Comparison of ENCODE assay signal across 11 mouse cellular contexts in the genomic region with DNA sequence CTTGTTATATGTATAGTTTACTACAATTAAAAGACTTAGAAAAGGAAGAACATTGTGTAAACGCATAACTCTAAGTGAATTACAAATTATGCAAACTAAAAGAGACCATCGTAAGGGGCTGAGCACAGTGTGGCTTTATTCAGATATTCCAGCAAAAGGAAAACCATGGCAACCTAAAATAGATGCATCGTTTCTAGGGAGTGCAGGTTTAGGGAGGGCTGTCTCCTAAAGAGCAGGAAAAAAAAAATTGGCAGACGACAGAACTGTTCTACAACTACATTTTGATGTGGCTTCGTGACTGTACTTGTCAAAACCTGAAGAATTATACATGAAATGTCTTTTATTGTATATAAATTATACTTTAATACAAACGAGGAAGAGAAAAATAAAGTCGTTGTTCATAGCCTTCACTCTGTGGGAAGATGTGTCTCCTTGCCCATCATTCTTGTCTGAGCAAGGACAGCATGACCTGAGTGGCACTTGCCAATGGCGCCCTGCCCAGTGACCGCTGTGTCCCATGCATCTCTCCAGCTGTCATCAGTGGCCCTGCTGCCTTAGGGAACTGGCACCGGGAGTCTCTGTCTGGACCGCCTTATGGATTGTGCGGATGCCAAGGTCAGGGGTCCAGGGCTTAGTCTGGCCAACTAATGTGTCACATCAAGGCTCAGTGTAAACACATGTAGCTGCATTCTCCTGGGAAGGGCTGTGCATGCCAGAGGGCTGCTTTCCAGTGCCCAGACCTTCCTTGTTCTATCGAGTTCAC.
DNase-seq lines count a peak whose midpoint lies in the region; ATAC-seq lines count a peak whose summit lies in the region.
"Had no signal": no experiment of that assay in that cellular context is flagged by ENCODE, and none has a peak within 500 bp of the region (broad histone marks: within the 10 kb centered on the region; RNA-seq: fewer than 3 reads in every experiment).

No protein-coding gene starts in this region.

- no peaks in the 10 kb centered on the region for H3K27me3 ChIP-seq in hindbrain, embryonic 15.5 days
- no peaks in the 10 kb centered on the region for H3K27me3 ChIP-seq in hindbrain, embryonic 12.5 days
- H3K27me3 ChIP-seq in heart, embryonic 16.5 days (ENCODE audit: control insufficient read depth, insufficient read depth, low read length), result no peaks in the 10 kb centered on the region
- H3K27me3 ChIP-seq: liver, embryonic 13.5 days; midbrain, embryonic 12.5 days had no signal

- DNase-seq in adrenal gland, adult (ENCODE audit: inconsistent age in 2 of 2, low spot score in 1 of 2), result peak; percentile 61 to 91
- peak; percentile 26 for DNase-seq in brain, embryonic 18.5 days (ENCODE audit: low read depth, low spot score)
- no peak for DNase-seq in kidney, postnatal 4 days
- DNase-seq in spleen, postnatal 36 days (ENCODE audit: low spot score in 2 of 2), result no peak
- no peak for DNase-seq in MN1 (ENCODE audit: low spot score)
- DNase-seq: liver, embryonic 13.5 days; thymus, adult 2 months had no signal

- no peaks in the 10 kb centered on the region for H3K36me3 ChIP-seq in hindbrain, embryonic 15.5 days
- H3K36me3 ChIP-seq in hindbrain, embryonic 12.5 days, result no peaks in the 10 kb centered on the region
- no peaks in the 10 kb centered on the region for H3K36me3 ChIP-seq in heart, embryonic 16.5 days (ENCODE audit: control insufficient read depth, insufficient read depth)
- H3K36me3 ChIP-seq: liver, embryonic 13.5 days; midbrain, embryonic 12.5 days had no signal

- peak; percentile 86 for ATAC-seq in hindbrain, embryonic 15.5 days (ENCODE audit: low FRiP score, low read depth)
- no peak for ATAC-seq in hindbrain, embryonic 12.5 days (ENCODE audit: low FRiP score)
- 0 out of 2 replicates have a peak, but pooled peaks have one; percentile 18 for ATAC-seq in heart, embryonic 16.5 days (replicated peaks; ENCODE audit: extremely low read depth, insufficient read depth, low FRiP score)

- H3K9me3 ChIP-seq in hindbrain, embryonic 15.5 days, result no peaks in the 10 kb centered on the region
- H3K9me3 ChIP-seq in hindbrain, embryonic 12.5 days (replicated peaks), result no peaks in the 10 kb centered on the region
- no peaks in the 10 kb centered on the region for H3K9me3 ChIP-seq in heart, embryonic 16.5 days (replicated peaks; ENCODE audit: control insufficient read depth, low read length)
- H3K9me3 ChIP-seq: midbrain, embryonic 12.5 days had no signal

- 0 out of 2 replicates have a peak overlapping the region, but pooled peaks have one; percentile 18 for H3K27ac ChIP-seq in hindbrain, embryonic 15.5 days (replicated peaks)
- H3K27ac ChIP-seq in hindbrain, embryonic 12.5 days, result no peak overlapping the region
- H3K27ac ChIP-seq in heart, embryonic 16.5 days (ENCODE audit: low read length), result no peak overlapping the region
- H3K27ac ChIP-seq: liver, embryonic 13.5 days; midbrain, embryonic 12.5 days had no signal

- H3K9ac ChIP-seq in hindbrain, embryonic 15.5 days, result no peak overlapping the region
- no peak overlapping the region for H3K9ac ChIP-seq in hindbrain, embryonic 12.5 days
- H3K9ac ChIP-seq in heart, embryonic 16.5 days (ENCODE audit: low read length), result no peak overlapping the region
- H3K9ac ChIP-seq: liver, embryonic 13.5 days; midbrain, embryonic 12.5 days had no signal

- H3K4me1 ChIP-seq in hindbrain, embryonic 15.5 days (replicated peaks), result peaks cover 13% of the 10 kb centered on the region
- no peaks in the 10 kb centered on the region for H3K4me1 ChIP-seq in hindbrain, embryonic 12.5 days
- H3K4me1 ChIP-seq in heart, embryonic 16.5 days (ENCODE audit: control insufficient read depth, insufficient read depth, low read length), result no peaks in the 10 kb centered on the region
- H3K4me1 ChIP-seq: liver, embryonic 13.5 days; midbrain, embryonic 12.5 days had no signal

- no peak overlapping the region for H3K4me2 ChIP-seq in hindbrain, embryonic 15.5 days
- no peak overlapping the region for H3K4me2 ChIP-seq in hindbrain, embryonic 12.5 days (replicated peaks)
- no peak overlapping the region for H3K4me2 ChIP-seq in heart, embryonic 16.5 days (ENCODE audit: low read depth, low read length)
- H3K4me2 ChIP-seq: liver, embryonic 13.5 days; midbrain, embryonic 12.5 days had no signal

- 56% methylated on average over 13 of the region's 13 CpGs for WGBS in hindbrain, embryonic 15.5 days
- WGBS in hindbrain, embryonic 12.5 days, result 77% methylated on average over 13 of the region's 13 CpGs
- WGBS in heart, embryonic 16.5 days, result 66% methylated on average over 13 of the region's 13 CpGs

- H3K4me3 ChIP-seq in hindbrain, embryonic 15.5 days, result no peak overlapping the region
- H3K4me3 ChIP-seq in hindbrain, embryonic 12.5 days, result no peak overlapping the region
- no peak overlapping the region for H3K4me3 ChIP-seq in heart, embryonic 16.5 days (ENCODE audit: low read length)
- H3K4me3 ChIP-seq: liver, embryonic 13.5 days; midbrain, embryonic 12.5 days had no signal

Comparison
In these comparisons a context has a peak if more than half of its experiments do, and no peak if none do; other contexts are left out.
1. DNase-seq: peak in adrenal gland, adult (2 of 2) and brain, embryonic 18.5 days (single experiment); none in kidney, postnatal 4 days (0 of 2), spleen, postnatal 36 days (0 of 2) and MN1 (single experiment).